In the genomic region with DNA sequence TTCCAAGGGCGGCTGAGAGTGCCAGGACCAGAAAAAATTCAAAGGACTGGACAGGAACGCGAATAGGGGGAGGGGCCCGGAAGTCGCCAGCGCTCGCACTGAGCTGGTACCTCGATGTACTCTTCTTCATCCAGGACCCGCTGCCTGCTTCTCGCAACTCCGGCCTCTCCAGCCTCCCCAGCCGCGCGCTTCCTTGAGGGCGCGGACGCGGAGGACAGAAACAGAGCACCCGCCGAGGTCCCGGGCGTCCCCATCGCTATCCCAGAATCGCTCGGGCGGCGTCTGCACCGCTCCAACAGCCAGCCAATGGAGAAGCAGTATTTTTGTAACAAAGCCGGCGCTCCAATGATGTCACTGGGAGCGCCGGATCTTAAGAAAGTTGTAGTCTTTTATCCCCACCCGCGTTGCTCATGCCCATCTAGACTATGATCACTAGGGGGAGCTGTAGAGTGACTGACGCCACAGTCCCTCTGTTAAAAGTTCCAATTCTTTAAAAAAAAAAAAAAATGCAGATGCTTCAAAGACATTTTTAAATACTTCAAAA, we compare ENCODE assay signal across 8 mouse cellular contexts. TPM values are rescaled to one million over a fixed set of nuclear protein-coding genes. Genes with fewer than 3 reads are reported as not detected.
DNase-seq lines count a peak whose midpoint lies in the region; ATAC-seq lines count a peak whose summit lies in the region.

A gene (minus strand): TSS at position 297 of the 544 bp plus-strand sequence.

- peak within 1 kb of the TSS; percentile 72 for H3K4me3 ChIP-seq in forebrain, embryonic 14.5 days (ENCODE audit: low read depth, low read length)
- H3K4me3 ChIP-seq in neural tube, embryonic 15.5 days (replicated peaks), result peak within 1 kb of the TSS; percentile 90

- WGBS in forebrain, embryonic 14.5 days, result under 1% methylated on average over 35 of the region's 35 CpGs
- under 1% methylated on average over 35 of the region's 35 CpGs for WGBS in neural tube, embryonic 15.5 days

- intact Hi-C loops in heart, postnatal 14 days (cut with DNase I), result loop anchor here (5.0 kb wide), 2 partner anchors 76 to 136 kb away; no protein-coding TSS in a partner anchor

- peaks cover 42% of the 10 kb centered on the region for H3K27me3 ChIP-seq in forebrain, embryonic 14.5 days (replicated peaks; ENCODE audit: control insufficient read depth, insufficient read depth, low read length)
- H3K27me3 ChIP-seq in neural tube, embryonic 15.5 days (replicated peaks), result peaks cover 45% of the 10 kb centered on the region

- no peaks in the 10 kb centered on the region for H3K9me3 ChIP-seq in forebrain, embryonic 14.5 days (replicated peaks; ENCODE audit: control insufficient read depth, low read length)
- no peaks in the 10 kb centered on the region for H3K9me3 ChIP-seq in neural tube, embryonic 15.5 days (replicated peaks)

- no peak within 1 kb of the TSS for H3K27ac ChIP-seq in forebrain, embryonic 14.5 days (ENCODE audit: low read depth, low read length)
- H3K27ac ChIP-seq in neural tube, embryonic 15.5 days (replicated peaks), result peak within 1 kb of the TSS; percentile 84

- peaks cover 33% of the 10 kb centered on the region for H3K36me3 ChIP-seq in forebrain, embryonic 14.5 days (ENCODE audit: control insufficient read depth, insufficient read depth, low read length)
- H3K36me3 ChIP-seq in neural tube, embryonic 15.5 days, result peaks cover 33% of the 10 kb centered on the region

- peak within 1 kb of the TSS; percentile 71 for H3K4me2 ChIP-seq in forebrain, embryonic 14.5 days (ENCODE audit: low read length)
- H3K4me2 ChIP-seq in neural tube, embryonic 15.5 days, result peak within 1 kb of the TSS; percentile 92

- ATAC-seq in forebrain, embryonic 14.5 days, result peak; percentile 97
- ATAC-seq in neural tube, embryonic 15.5 days (ENCODE audit: low FRiP score), result peak; percentile 93

- peak within 1 kb of the TSS; percentile 82 for H3K9ac ChIP-seq in forebrain, embryonic 14.5 days (ENCODE audit: low read length)
- H3K9ac ChIP-seq in neural tube, embryonic 15.5 days (replicated peaks), result peak within 1 kb of the TSS; percentile 84

- DNase-seq in ES-CJ7 (ENCODE audit: low read depth, low spot score), result peak; percentile 95
- peak; percentile 87 for DNase-seq in cerebellum, adult 11 months
- peak; percentile 99 for DNase-seq in forebrain, embryonic 14.5 days (ENCODE audit: low spot score)
- peak; percentile 87 to 90 for DNase-seq in heart, postnatal 14 days
- DNase-seq in layer of hippocampus, adult 11-12 months (ENCODE audit: low spot score), result peak; percentile 95
- DNase-seq in lung, adult 18-20 months, result peak; percentile 92 to 94
- DNase-seq in testis, postnatal 14 days (ENCODE audit: low spot score), result peak; percentile 91

- peaks cover 9% of the 10 kb centered on the region for H3K4me1 ChIP-seq in forebrain, embryonic 14.5 days (ENCODE audit: control insufficient read depth, insufficient read depth, low read length)
- H3K4me1 ChIP-seq in neural tube, embryonic 15.5 days, result peaks cover 21% of the 10 kb centered on the region

RNA-seq across cellular contexts. Expression of the gene that starts here (rescaled TPM):
- 43.5 and 46.1 TPM in 2 replicates for polyA plus RNA-seq in forebrain, embryonic 14.5 days (2014; fragmentation: Nextera tagmentation; extraction: Ambion mirVana)
- total RNA-seq in heart, postnatal 14 days (2021), result 10 to 100 TPM; 11.6 to 13.3 TPM
- 40.7 and 42.5 TPM in 2 replicates for polyA plus RNA-seq in neural tube, embryonic 15.5 days (2015; fragmentation: Nextera tagmentation; extraction: Ambion mirVana)
